Mouse (Mus musculus): ENCODE measurements around the gene Golgb1.

- TF ChIP-seq EP300 (IDR thresholded peaks at IDR 0.05; ENCODE audit: low read depth) (no peak), CTCF (IDR thresholded peaks at IDR 0.05; ENCODE audit: low read depth) (no peak)
Measured at GRCm38 (mm10) chr16:36828054-36828786, 46.7 kb upstream of the Golgb1 start, which contains the start of gene Iqcb1.

Measured in heart, postnatal 0 days (tissue).